Mouse (Mus musculus) inflammation-experienced regulatory T-cells, adult 6 months (primary cell): ENCODE measurements around the gene Ralgps1. TPM values are rescaled to one million over a fixed set of nuclear protein-coding genes. Genes with fewer than 3 reads are reported as not detected.
"Not testable (repeated sequence)": the region's sequence is repeated elsewhere in the genome, so short reads cannot be mapped to it uniquely, and the experiment has no call there.

Experiments used
- ATAC-seq: one replicate; pipeline ENCODE4 v1.8.0; 2017
- polyA plus RNA-seq, 3 experiments: library from polyadenylated mRNA; unstranded; fragments of 100-300 nt; shearing (Covaris generic); gene quantifications; one replicate each; pipeline ENCODE4 v1.2.1; 2017

Ralgps1 gene
- polyA plus RNA-seq, 3 experiments from 2014 or later = 5.2 to 14.8 (median 7.4) TPM

- ATAC-seq = peak; percentile 66
Observed at GRCm38 (mm10) chr2:33130526-33131483, 240.5 kb downstream of the Ralgps1 start.

- peak; percentile 29 for ATAC-seq
Observed at GRCm38 (mm10) chr2:33130141-33130525, 241.2 kb downstream of the Ralgps1 start.

GRCm38 (mm10) chr2:33129696-33130095, 241.6 kb downstream of the Ralgps1 start:
- no peak for ATAC-seq

- no peak for ATAC-seq
Observed at GRCm38 (mm10) chr2:33129005-33129404, 242.3 kb downstream of the Ralgps1 start.

- no peak for ATAC-seq
Observed at GRCm38 (mm10) chr2:33127271-33127670, 244.0 kb downstream of the Ralgps1 start.

GRCm38 (mm10) chr2:33122856-33123255, 248.4 kb downstream of the Ralgps1 start:
- no peak for ATAC-seq

GRCm38 (mm10) chr2:33100536-33100935, 270.8 kb downstream of the Ralgps1 start:
- no peak for ATAC-seq

GRCm38 (mm10) chr2:33097326-33097725, 274.0 kb downstream of the Ralgps1 start:
- not testable (repeated sequence) for ATAC-seq

- no peak for ATAC-seq
Observed at GRCm38 (mm10) chr2:33095221-33095671, 276.0 kb downstream of the Ralgps1 start.

GRCm38 (mm10) chr2:33090620-33091520, 280.4 kb downstream of the Ralgps1 start:
- ATAC-seq = no peak

- ATAC-seq = not testable (repeated sequence)
Observed at GRCm38 (mm10) chr2:33090033-33090400, 281.3 kb downstream of the Ralgps1 start.

- no peak for ATAC-seq
Observed at GRCm38 (mm10) chr2:33089356-33090032, 281.8 kb downstream of the Ralgps1 start.

GRCm38 (mm10) chr2:33086671-33087363, 284.5 kb downstream of the Ralgps1 start:
- ATAC-seq = no peak

GRCm38 (mm10) chr2:33086016-33086596, 285.2 kb downstream of the Ralgps1 start:
- ATAC-seq = no peak

- no peak for ATAC-seq
Observed at GRCm38 (mm10) chr2:33084221-33084620, 287.1 kb downstream of the Ralgps1 start.

Other genes starting within 250 kb of the Ralgps1 start
- gene Garnl3, start 239.8 kb downstream of the Ralgps1 start, polyA plus RNA-seq = under 1 TPM in 2 of 3 experiments, not detected in 1; 0.18 to 0.44 TPM
- 10 to 100 TPM; 17.1 to 19.5 (median 19.3) TPM for gene Angptl2, start 155.4 kb downstream of the Ralgps1 start, polyA plus RNA-seq
- gene Zbtb34, start 59.8 kb upstream of the Ralgps1 start, polyA plus RNA-seq = 1 to 10 TPM in 1 of 3 experiments, under 1 TPM in 2; 0.72 to 1.0 (median 0.95) TPM
- gene Zbtb43, start 97.1 kb upstream of the Ralgps1 start, polyA plus RNA-seq = 10 to 100 TPM; 14.6 to 23.4 (median 15.2) TPM